Mouse (Mus musculus): Measurements from ENCODE around the gene Ankrd27. TPM values are rescaled to one million over a fixed set of nuclear protein-coding genes. Genes with fewer than 3 reads are reported as not detected.
A peak's percentile ranks its signal among the peaks of the same experiment; 100 is the strongest.

The Ankrd27 gene
- polyA plus RNA-seq, 1 experiment from 2014 or later = 26.1 TPM

GRCm38 (mm10) chr7:35647101-35647698, 61.2 kb downstream of the Ankrd27 start, which contains the start of gene Pdcd5:
Gene Pdcd5, minus strand, starts transcription at chr7:35647521.
- peak within 1 kb of the TSS; percentile 87 for H3K4me2 ChIP-seq
- H3K4me1 ChIP-seq (replicated peaks) = peaks cover 34% of the 10 kb centered on the region
- WGBS (ENCODE audit: insufficient replicate concordance) = under 1% methylated on average over 63 of the region's 64 CpGs
- no peaks in the 10 kb centered on the region for H3K27me3 ChIP-seq
- peak within 1 kb of the TSS; percentile 69 for H3K27ac ChIP-seq
- ATAC-seq (ENCODE audit: low read depth) (peak; percentile 85), DNase-seq (peak; percentile 94)
- peak within 1 kb of the TSS; percentile 93 for H3K4me3 ChIP-seq (replicated peaks)
- H3K36me3 ChIP-seq = peaks cover 34% of the 10 kb centered on the region
- no peaks in the 10 kb centered on the region for H3K9me3 ChIP-seq (replicated peaks)
- peak within 1 kb of the TSS; percentile 91 for H3K9ac ChIP-seq

- DNase-seq = no peak
These were observed 62.4 kb downstream of the Ankrd27 start for GRCm38 (mm10) chr7:35648239-35649069.

GRCm38 (mm10) chr7:35649071-35649470, 63.0 kb downstream of the Ankrd27 start:
- 26% methylated on average over 3 of the region's 3 CpGs for WGBS (ENCODE audit: insufficient replicate concordance)
- H3K4me2 ChIP-seq = peak overlapping the region; percentile 4
- H3K9ac ChIP-seq = no peak overlapping the region
- H3K4me3 ChIP-seq (replicated peaks) = no peak overlapping the region
- H3K36me3 ChIP-seq = peaks cover 15% of the 10 kb centered on the region
- H3K4me1 ChIP-seq (replicated peaks) = peaks cover 34% of the 10 kb centered on the region
- H3K27me3 ChIP-seq = no peaks in the 10 kb centered on the region
- DNase-seq (peak; percentile 77), ATAC-seq (ENCODE audit: low read depth) (peak; percentile 41; the same call in 1 of the 2 replicates)
- H3K27ac ChIP-seq = no peak overlapping the region
- H3K9me3 ChIP-seq (replicated peaks) = no peaks in the 10 kb centered on the region

More at GRCm38 (mm10) chr7:35648239-35649069, 62.4 kb downstream of the Ankrd27 start:
- no peak for ATAC-seq (ENCODE audit: low read depth)
- Histone ChIP-seq H3K36me3 (peaks cover 21% of the 10 kb centered on the region), H3K27me3 (no peaks in the 10 kb centered on the region), H3K9me3 (replicated peaks) (no peaks in the 10 kb centered on the region), H3K9ac (no peak overlapping the region), H3K4me1 (replicated peaks) (peaks cover 34% of the 10 kb centered on the region), H3K4me3 (replicated peaks) (no peak overlapping the region), H3K27ac (no peak overlapping the region), H3K4me2 (peak overlapping the region; percentile 4)
- WGBS (ENCODE audit: insufficient replicate concordance) = 60% methylated on average over 9 of the region's 9 CpGs

GRCm38 (mm10) chr7:35650716-35651410, 64.8 kb downstream of the Ankrd27 start:
- ATAC-seq (ENCODE audit: low read depth) = no peak
- Histone ChIP-seq H3K27ac (no peak overlapping the region), H3K4me2 (no peak overlapping the region), H3K36me3 (no peaks in the 10 kb centered on the region), H3K9ac (no peak overlapping the region), H3K4me1 (replicated peaks) (peaks cover 31% of the 10 kb centered on the region), H3K27me3 (no peaks in the 10 kb centered on the region), H3K9me3 (replicated peaks) (no peaks in the 10 kb centered on the region), H3K4me3 (replicated peaks) (no peak overlapping the region)
- no peak for DNase-seq
- 64% methylated on average over 11 of the region's 11 CpGs for WGBS (ENCODE audit: insufficient replicate concordance)

GRCm38 (mm10) chr7:35651583-35652270, 65.7 kb downstream of the Ankrd27 start:
- Histone ChIP-seq H3K9me3 (replicated peaks) (no peaks in the 10 kb centered on the region), H3K27ac (no peak overlapping the region), H3K4me2 (no peak overlapping the region), H3K36me3 (no peaks in the 10 kb centered on the region), H3K27me3 (no peaks in the 10 kb centered on the region), H3K4me1 (replicated peaks) (peaks cover 23% of the 10 kb centered on the region), H3K9ac (no peak overlapping the region), H3K4me3 (replicated peaks) (no peak overlapping the region)
- DNase-seq = no peak
- ATAC-seq (ENCODE audit: low read depth) = no peak
- WGBS (ENCODE audit: insufficient replicate concordance) = 64% methylated on average over 10 of the region's 10 CpGs

GRCm38 (mm10) chr7:35657829-35658228, 71.8 kb downstream of the Ankrd27 start:
- Histone ChIP-seq H3K9me3 (replicated peaks) (no peaks in the 10 kb centered on the region), H3K9ac (no peak overlapping the region), H3K27ac (no peak overlapping the region), H3K36me3 (no peaks in the 10 kb centered on the region), H3K4me2 (no peak overlapping the region), H3K27me3 (no peaks in the 10 kb centered on the region), H3K4me1 (replicated peaks) (no peaks in the 10 kb centered on the region), H3K4me3 (replicated peaks) (no peak overlapping the region)
- 33% methylated on average over 6 of the region's 6 CpGs for whole genome bisulfite sequencing (ENCODE audit: insufficient replicate concordance)
- DNase-seq (no peak), ATAC-seq (ENCODE audit: low read depth) (no peak)

GRCm38 (mm10) chr7:35659173-35659572, 73.1 kb downstream of the Ankrd27 start:
- Histone ChIP-seq H3K4me1 (replicated peaks) (no peaks in the 10 kb centered on the region), H3K9me3 (replicated peaks) (no peaks in the 10 kb centered on the region), H3K4me2 (no peak overlapping the region), H3K27me3 (no peaks in the 10 kb centered on the region), H3K4me3 (replicated peaks) (no peak overlapping the region), H3K36me3 (no peaks in the 10 kb centered on the region), H3K9ac (no peak overlapping the region), H3K27ac (no peak overlapping the region)
- 37% methylated on average over 3 of the region's 3 CpGs for WGBS (ENCODE audit: insufficient replicate concordance)
- ATAC-seq (ENCODE audit: low read depth) (no peak), DNase-seq (peak; percentile 25)

- no peaks in the 10 kb centered on the region for H3K9me3 ChIP-seq (replicated peaks)
- no peak for DNase-seq
- 67% methylated on average over 16 of the region's 16 CpGs for WGBS (ENCODE audit: insufficient replicate concordance)
- H3K27me3 ChIP-seq = no peaks in the 10 kb centered on the region
- no peak overlapping the region for H3K4me2 ChIP-seq
- no peak overlapping the region for H3K27ac ChIP-seq
- no peak for ATAC-seq (ENCODE audit: low read depth)
- no peak overlapping the region for H3K9ac ChIP-seq
- H3K36me3 ChIP-seq = no peaks in the 10 kb centered on the region
- H3K4me1 ChIP-seq (replicated peaks) = no peaks in the 10 kb centered on the region
- no peak overlapping the region for H3K4me3 ChIP-seq (replicated peaks)
These were observed 77.8 kb downstream of the Ankrd27 start for GRCm38 (mm10) chr7:35663790-35664376.

- Histone ChIP-seq H3K27me3 (no peaks in the 10 kb centered on the region), H3K9me3 (replicated peaks) (no peaks in the 10 kb centered on the region), H3K9ac (no peak overlapping the region), H3K36me3 (no peaks in the 10 kb centered on the region), H3K4me2 (no peak overlapping the region), H3K4me3 (replicated peaks) (no peak overlapping the region), H3K4me1 (replicated peaks) (no peaks in the 10 kb centered on the region), H3K27ac (no peak overlapping the region)
- DNase-seq (no peak), ATAC-seq (ENCODE audit: low read depth) (no peak)
- 60% methylated on average over 18 of the region's 18 CpGs for WGBS (ENCODE audit: insufficient replicate concordance)
These were observed 82.3 kb downstream of the Ankrd27 start for GRCm38 (mm10) chr7:35668066-35669041.

- ATAC-seq (ENCODE audit: low read depth) (no peak), DNase-seq (no peak)
- Histone ChIP-seq H3K9ac (no peak overlapping the region), H3K4me3 (replicated peaks) (no peak overlapping the region), H3K27me3 (no peaks in the 10 kb centered on the region), H3K4me1 (replicated peaks) (no peaks in the 10 kb centered on the region), H3K4me2 (no peak overlapping the region), H3K36me3 (no peaks in the 10 kb centered on the region), H3K27ac (no peak overlapping the region), H3K9me3 (replicated peaks) (no peaks in the 10 kb centered on the region)
- 70% methylated on average over 4 of the region's 4 CpGs for WGBS (ENCODE audit: insufficient replicate concordance)
These were observed 92.9 kb downstream of the Ankrd27 start for GRCm38 (mm10) chr7:35678976-35679375.

Data from liver, embryonic 13.5 days (tissue).